Mouse (Mus musculus): Measurements from ENCODE around the gene Srpk2. TPM values are rescaled to one million over a fixed set of nuclear protein-coding genes. Genes with fewer than 3 reads are reported as not detected.

The Srpk2 gene
- total and polyA plus RNA-seq, 2 experiments from 2014 or later: 62.2 to 150 TPM

DNA sequence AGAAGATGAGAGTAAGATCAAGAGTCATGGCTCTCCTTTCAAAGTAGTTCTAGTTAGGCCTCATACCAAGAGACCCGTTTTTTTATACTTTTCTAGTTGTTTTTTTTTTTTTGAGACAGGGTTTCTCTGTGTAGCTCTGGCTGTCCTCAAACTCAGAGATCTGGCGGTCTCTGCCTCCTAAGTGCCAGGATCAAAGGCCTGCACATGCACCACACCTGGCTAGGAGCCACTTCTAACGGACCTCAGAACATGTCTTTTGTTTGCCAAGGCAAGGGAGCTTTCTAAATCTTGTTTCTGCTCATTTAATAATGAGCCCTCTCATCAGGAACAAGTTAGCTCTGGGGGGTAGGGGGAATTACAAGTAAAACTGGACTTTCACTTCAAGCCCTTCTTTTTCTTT is 159.8 kb downstream of the Srpk2 start:
- 61% methylated on average over 3 of the region's 3 CpGs for WGBS
- no peak overlapping the region for H3K4me3 ChIP-seq (ENCODE audit: low read length)
- H3K36me3 ChIP-seq (ENCODE audit: insufficient read depth, low read length): peaks cover 10% of the 10 kb centered on the region
- H3K4me1 ChIP-seq (ENCODE audit: insufficient read depth, low read length): no peaks in the 10 kb centered on the region
- no peaks in the 10 kb centered on the region for H3K9me3 ChIP-seq (ENCODE audit: low read length)
- DNase-seq (ENCODE audit: low spot score) (no peak), ATAC-seq (no peak)
- TF ChIP-seq CTCF (IDR thresholded peaks at IDR 0.05; ENCODE audit: low read depth): no peak
- no peak overlapping the region for H3K9ac ChIP-seq (replicated peaks; ENCODE audit: low read length)
- H3K4me2 ChIP-seq (ENCODE audit: low read depth, low read length): no peak overlapping the region
- no peaks in the 10 kb centered on the region for H3K27me3 ChIP-seq (ENCODE audit: insufficient read depth, low read length)
- H3K27ac ChIP-seq: no peak overlapping the region

DNA sequence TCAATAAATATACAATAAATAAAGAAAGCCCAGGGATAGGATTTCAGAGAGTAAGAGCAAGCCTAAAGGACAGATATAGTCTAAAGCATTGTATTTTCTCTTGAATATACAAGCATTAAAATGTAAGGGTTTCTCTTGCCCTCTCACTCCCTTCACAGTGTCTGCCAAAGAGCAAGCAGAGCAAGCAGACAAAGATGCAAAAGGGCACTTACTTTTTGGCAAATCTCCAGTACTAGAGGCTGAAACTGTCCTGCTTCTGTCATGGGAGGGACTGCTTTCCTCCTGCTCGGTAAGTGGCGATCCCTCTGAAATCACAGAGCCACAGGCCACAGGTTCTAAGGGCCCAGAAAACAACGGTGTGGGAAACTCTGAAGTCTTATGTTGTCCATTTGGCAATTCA is 160.5 kb downstream of the Srpk2 start:
- TF ChIP-seq CTCF (IDR thresholded peaks at IDR 0.05; ENCODE audit: low read depth): no peak
- H3K27me3 ChIP-seq (ENCODE audit: insufficient read depth, low read length): no peaks in the 10 kb centered on the region
- no peaks in the 10 kb centered on the region for H3K9me3 ChIP-seq (ENCODE audit: low read length)
- H3K4me3 ChIP-seq (ENCODE audit: low read length): no peak overlapping the region
- no peak for DNase-seq (ENCODE audit: low spot score)
- WGBS: 57% methylated on average over 3 of the region's 3 CpGs
- H3K4me1 ChIP-seq (ENCODE audit: insufficient read depth, low read length): no peaks in the 10 kb centered on the region
- ATAC-seq: no peak
- H3K36me3 ChIP-seq (ENCODE audit: insufficient read depth, low read length): peaks cover 10% of the 10 kb centered on the region
- H3K9ac ChIP-seq (replicated peaks; ENCODE audit: low read length): no peak overlapping the region
- no peak overlapping the region for H3K4me2 ChIP-seq (ENCODE audit: low read depth, low read length)
- no peak overlapping the region for H3K27ac ChIP-seq

DNA sequence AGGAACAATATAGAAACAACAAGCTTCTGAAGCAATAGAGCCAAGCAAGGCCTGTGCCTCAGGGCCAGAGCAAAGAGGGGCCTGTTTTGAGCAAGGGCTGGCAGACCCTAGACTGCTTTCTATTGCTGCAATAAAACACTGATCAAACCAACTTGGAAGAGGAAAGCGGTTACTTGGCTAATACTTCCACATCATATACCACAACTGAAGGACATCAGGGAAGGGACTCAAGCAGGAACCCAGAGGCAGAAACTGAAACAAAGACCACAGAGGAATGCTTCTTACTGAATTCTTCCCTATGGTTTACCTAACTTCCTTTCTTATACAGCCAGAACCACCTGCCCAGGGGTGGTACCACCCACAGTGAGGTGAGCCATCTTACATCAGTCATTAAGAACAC is 162.8 kb downstream of the Srpk2 start:
- WGBS: 88% methylated on average over 1 of the region's 1 CpGs
- H3K4me3 ChIP-seq (ENCODE audit: low read length): no peak overlapping the region
- H3K4me2 ChIP-seq (ENCODE audit: low read depth, low read length): no peak overlapping the region
- no peaks in the 10 kb centered on the region for H3K27me3 ChIP-seq (ENCODE audit: insufficient read depth, low read length)
- DNase-seq (ENCODE audit: low spot score) (no peak), ATAC-seq (no peak)
- H3K27ac ChIP-seq: no peak overlapping the region
- 0 out of 2 replicates have a peak, but pooled peaks cover 3% of the 10 kb centered on the region for H3K4me1 ChIP-seq (ENCODE audit: insufficient read depth, low read length)
- no peak for TF ChIP-seq CTCF (IDR thresholded peaks at IDR 0.05; ENCODE audit: low read depth)
- H3K36me3 ChIP-seq (ENCODE audit: insufficient read depth, low read length): peaks cover 14% of the 10 kb centered on the region
- no peak overlapping the region for H3K9ac ChIP-seq (replicated peaks; ENCODE audit: low read length)
- no peaks in the 10 kb centered on the region for H3K9me3 ChIP-seq (ENCODE audit: low read length)

DNA sequence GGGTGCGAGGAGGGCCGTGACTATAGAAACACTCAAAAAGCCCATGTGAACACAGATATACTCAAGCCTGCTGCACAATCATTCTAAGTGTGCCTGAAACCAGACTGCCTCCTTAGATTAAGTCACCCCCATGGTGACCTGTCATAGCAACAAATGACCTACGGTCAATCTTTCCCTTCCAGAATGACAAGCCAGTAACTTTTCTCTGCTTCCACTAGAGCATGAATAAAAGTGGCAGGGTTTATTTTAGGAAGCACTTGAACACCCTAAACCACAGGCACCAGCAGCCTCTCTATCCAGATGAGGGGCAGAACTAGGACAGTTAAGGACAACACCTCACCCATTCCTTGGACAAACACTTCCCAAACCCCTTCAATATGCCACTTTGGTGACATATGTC is 164.7 kb downstream of the Srpk2 start:
- H3K4me2 ChIP-seq (ENCODE audit: low read depth, low read length): no peak overlapping the region
- no peak for DNase-seq (ENCODE audit: low spot score)
- no peak for ATAC-seq
- peaks cover 19% of the 10 kb centered on the region for H3K36me3 ChIP-seq (ENCODE audit: insufficient read depth, low read length)
- TF ChIP-seq CTCF (IDR thresholded peaks at IDR 0.05; ENCODE audit: low read depth): no peak
- H3K27me3 ChIP-seq (ENCODE audit: insufficient read depth, low read length): no peaks in the 10 kb centered on the region
- no peak overlapping the region for H3K9ac ChIP-seq (replicated peaks; ENCODE audit: low read length)
- no peak overlapping the region for H3K4me3 ChIP-seq (ENCODE audit: low read length)
- 0 out of 2 replicates have a peak, but pooled peaks cover 3% of the 10 kb centered on the region for H3K4me1 ChIP-seq (ENCODE audit: insufficient read depth, low read length)
- WGBS: 90% methylated on average over 3 of the region's 3 CpGs
- no peak overlapping the region for H3K27ac ChIP-seq
- H3K9me3 ChIP-seq (ENCODE audit: low read length): no peaks in the 10 kb centered on the region

DNA sequence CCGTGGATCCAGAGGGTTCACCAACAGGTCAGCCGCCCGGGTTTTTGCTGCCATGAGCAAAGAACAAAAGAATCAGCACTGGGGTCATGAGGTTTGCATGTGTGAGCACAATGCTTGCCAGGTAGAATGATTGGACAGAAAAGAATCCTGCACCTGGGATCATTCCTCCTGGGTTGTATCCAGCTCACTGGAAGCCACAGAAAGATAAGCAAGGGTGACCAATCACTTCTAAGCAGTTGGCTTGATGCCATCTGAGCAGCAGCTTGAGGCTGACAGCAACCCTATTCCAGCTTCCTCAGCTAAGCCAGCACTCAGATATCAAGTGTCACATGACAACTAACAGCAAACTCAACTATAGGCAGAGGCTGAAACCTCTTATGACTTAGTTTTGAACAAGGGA is 165.7 kb downstream of the Srpk2 start:
- no peak for TF ChIP-seq CTCF (IDR thresholded peaks at IDR 0.05; ENCODE audit: low read depth)
- no peaks in the 10 kb centered on the region for H3K27me3 ChIP-seq (ENCODE audit: insufficient read depth, low read length)

DNA sequence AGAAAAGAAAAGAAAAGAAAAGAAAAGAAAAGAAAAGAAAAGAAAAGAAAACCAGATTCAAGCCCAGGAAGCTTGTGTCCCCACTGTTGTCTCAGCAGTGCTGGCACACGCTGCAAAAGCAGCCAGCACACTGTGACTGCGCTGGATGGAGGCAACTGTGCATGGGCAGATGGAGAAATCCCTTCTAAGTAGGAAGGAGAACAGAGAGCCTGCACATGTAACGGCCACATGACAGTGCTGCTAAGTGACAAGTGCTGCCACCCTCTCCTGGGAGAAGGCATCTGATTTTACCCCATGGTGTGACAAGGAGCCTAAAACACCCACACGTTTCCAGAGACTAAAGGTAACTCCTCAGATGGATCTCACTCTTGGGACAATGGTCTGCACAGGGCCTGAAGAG is 166.6 kb downstream of the Srpk2 start:
- WGBS: 51% methylated on average over 4 of the region's 4 CpGs
- TF ChIP-seq CTCF (IDR thresholded peaks at IDR 0.05; ENCODE audit: low read depth): no peak

More for the DNA sequence above, 165.7 kb downstream of the Srpk2 start:
- Histone ChIP-seq H3K9ac (replicated peaks; ENCODE audit: low read length) (no peak overlapping the region), H3K9me3 (ENCODE audit: low read length) (no peaks in the 10 kb centered on the region), H3K36me3 (ENCODE audit: insufficient read depth, low read length) (peaks cover 13% of the 10 kb centered on the region), H3K4me2 (ENCODE audit: low read depth, low read length) (no peak overlapping the region), H3K4me1 (ENCODE audit: insufficient read depth, low read length) (0 out of 2 replicates have a peak, but pooled peaks cover 3% of the 10 kb centered on the region), H3K27ac (no peak overlapping the region), H3K4me3 (ENCODE audit: low read length) (no peak overlapping the region)
- 60% methylated on average over 3 of the region's 3 CpGs for WGBS
- DNase-seq (ENCODE audit: low spot score): peak; percentile 70
- peak; percentile 65; the same call in 1 of the 2 replicates for ATAC-seq

DNA sequence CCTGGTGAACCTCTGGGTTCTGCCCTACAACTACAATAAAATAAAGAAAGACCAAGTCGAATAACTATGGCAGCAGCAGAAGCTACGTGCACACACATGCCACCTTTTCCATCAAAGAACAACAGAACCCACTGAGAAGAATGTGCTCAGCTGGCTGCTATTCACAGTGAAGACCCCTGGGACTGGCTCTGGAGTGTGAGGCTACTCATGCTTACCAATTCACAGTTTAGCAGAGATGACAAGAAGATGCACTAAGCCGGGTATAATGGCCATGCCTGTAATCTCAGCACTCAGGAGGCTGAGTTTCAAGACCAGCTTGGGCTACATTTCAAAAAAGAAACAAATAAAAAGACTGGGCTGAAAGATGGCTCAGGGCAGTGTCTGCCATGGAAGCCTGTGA is 167.5 kb downstream of the Srpk2 start:
- H3K9ac ChIP-seq (replicated peaks; ENCODE audit: low read length): no peak overlapping the region
- no peak for TF ChIP-seq CTCF (IDR thresholded peaks at IDR 0.05; ENCODE audit: low read depth)
- peaks cover 26% of the 10 kb centered on the region for H3K36me3 ChIP-seq (ENCODE audit: insufficient read depth, low read length)
- DNase-seq (ENCODE audit: low spot score) (peak; percentile 41), ATAC-seq (peak; percentile 58)
- no peak overlapping the region for H3K4me3 ChIP-seq (ENCODE audit: low read length)
- no peaks in the 10 kb centered on the region for H3K9me3 ChIP-seq (ENCODE audit: low read length)
- no peaks in the 10 kb centered on the region for H3K27me3 ChIP-seq (ENCODE audit: insufficient read depth, low read length)
- H3K4me2 ChIP-seq (ENCODE audit: low read depth, low read length): no peak overlapping the region
- 34% methylated on average over 3 of the region's 3 CpGs for WGBS
- H3K27ac ChIP-seq: no peak overlapping the region
- H3K4me1 ChIP-seq (ENCODE audit: insufficient read depth, low read length): 0 out of 2 replicates have a peak, but pooled peaks cover 3% of the 10 kb centered on the region

More for the DNA sequence above, 166.6 kb downstream of the Srpk2 start:
- Histone ChIP-seq H3K9ac (replicated peaks; ENCODE audit: low read length) (no peak overlapping the region), H3K9me3 (ENCODE audit: low read length) (no peaks in the 10 kb centered on the region), H3K27ac (no peak overlapping the region), H3K4me3 (ENCODE audit: low read length) (no peak overlapping the region), H3K36me3 (ENCODE audit: insufficient read depth, low read length) (peaks cover 21% of the 10 kb centered on the region), H3K27me3 (ENCODE audit: insufficient read depth, low read length) (no peaks in the 10 kb centered on the region), H3K4me1 (ENCODE audit: insufficient read depth, low read length) (0 out of 2 replicates have a peak, but pooled peaks cover 3% of the 10 kb centered on the region), H3K4me2 (ENCODE audit: low read depth, low read length) (no peak overlapping the region)
- ATAC-seq: no peak
- no peak for DNase-seq (ENCODE audit: low spot score)
